Mouse (Mus musculus) heart, postnatal 25 days (tissue): Measurements from ENCODE around the gene Sod1. TPM values are rescaled to one million over a fixed set of nuclear protein-coding genes. Genes with fewer than 3 reads are reported as not detected.
"Not testable (repeated sequence)": the region's sequence is repeated elsewhere in the genome, so short reads cannot be mapped to it uniquely, and the experiment has no call there.

Experiments
- DNase-seq: peaks from one replicate; pipeline ENCODE4 v3.0.0; 2022; ENCODE audit warnings: low spot score
- intact Hi-C: fragments of 180-260 bp; cut with DNase I; formaldehyde crosslinking; loops from one replicate; pipeline ENCODE4 v1.15.1; 2025
- total RNA-seq, 2 experiments: library from RNA; stranded (reverse); gene quantifications; 2 replicates each; pipeline ENCODE4 v1.2.3; 2021

Gene Sod1
- total RNA-seq, 2 experiments from 2014 or later = 445 to 458 TPM

GRCm38 (mm10) chr16:90242426-90243304 is 22.1 kb downstream of the Sod1 start:
- DNase-seq = no peak
- intact Hi-C loops = no loop called here

- intact Hi-C loops = no loop called here
- no peak for DNase-seq
These were observed 29.5 kb downstream of the Sod1 start for GRCm38 (mm10) chr16:90250099-90250498.

DNA sequence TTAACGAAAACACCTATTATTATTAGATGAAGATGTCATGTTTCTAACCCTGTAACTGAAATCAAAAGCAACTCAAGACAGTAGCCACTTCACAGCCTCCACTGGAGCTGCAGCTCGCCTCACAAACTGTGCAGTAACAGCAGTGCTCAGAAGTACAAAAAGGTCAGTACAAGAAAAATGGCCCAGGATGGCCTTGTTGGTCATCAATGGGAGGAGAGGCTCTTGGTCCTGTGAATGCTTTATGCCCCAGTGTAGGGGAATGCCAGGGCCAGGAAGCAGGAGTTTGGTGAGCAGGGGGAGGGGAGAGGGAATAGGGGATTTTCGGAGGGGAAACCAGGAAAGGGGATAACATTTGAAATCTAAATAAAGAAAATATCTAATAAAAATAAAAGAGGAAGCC is 30.7 kb downstream of the Sod1 start:
- intact Hi-C loops, DNase-seq: not testable (repeated sequence)

GRCm38 (mm10) chr16:90252521-90252920 is 32.0 kb downstream of the Sod1 start:
- intact Hi-C loops = no loop called here
- DNase-seq = no peak

DNA sequence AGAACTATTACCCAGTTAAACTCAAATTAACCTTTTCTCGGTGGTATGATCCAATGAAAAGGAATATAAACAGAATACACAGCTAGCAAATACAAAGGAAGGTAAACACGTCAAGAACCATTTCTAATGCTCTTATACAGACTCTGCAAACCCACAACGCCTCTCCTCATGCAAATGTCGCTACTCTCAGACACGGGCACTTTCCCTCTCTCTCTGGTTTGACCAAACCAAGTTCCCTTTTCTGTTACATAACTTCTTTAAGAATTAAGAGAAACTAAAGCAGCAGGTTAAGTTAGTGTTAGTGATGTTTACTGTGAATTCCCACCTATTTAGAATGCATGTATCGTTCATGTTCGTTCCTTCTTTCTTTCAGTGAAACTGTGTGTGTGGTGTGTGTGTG is 38.4 kb downstream of the Sod1 start:
- no peak for DNase-seq
- intact Hi-C loops = no loop called here

DNA sequence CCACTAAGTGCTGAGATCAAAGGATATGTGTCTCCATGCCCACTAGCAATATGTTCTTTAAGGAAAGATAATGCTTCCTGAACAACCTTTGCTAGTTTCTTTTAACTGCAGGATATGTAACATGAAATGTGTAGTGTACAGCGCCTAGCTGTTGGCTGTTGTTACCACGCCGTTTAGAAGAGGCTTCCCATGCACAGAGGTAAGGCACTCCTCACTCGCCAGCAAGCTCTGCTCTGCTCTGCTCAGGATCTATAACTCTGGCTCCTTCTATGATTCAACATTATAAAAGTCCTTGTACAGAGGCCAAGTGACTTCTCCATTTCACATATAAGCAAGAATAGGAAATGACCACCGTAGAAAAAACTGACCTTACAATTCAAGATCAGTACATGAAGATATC is 39.1 kb downstream of the Sod1 start:
- intact Hi-C loops = no loop called here
- DNase-seq = no peak

- DNase-seq = no peak
- intact Hi-C loops = no loop called here
These were observed 39.5 kb downstream of the Sod1 start for GRCm38 (mm10) chr16:90260097-90260496.

DNA sequence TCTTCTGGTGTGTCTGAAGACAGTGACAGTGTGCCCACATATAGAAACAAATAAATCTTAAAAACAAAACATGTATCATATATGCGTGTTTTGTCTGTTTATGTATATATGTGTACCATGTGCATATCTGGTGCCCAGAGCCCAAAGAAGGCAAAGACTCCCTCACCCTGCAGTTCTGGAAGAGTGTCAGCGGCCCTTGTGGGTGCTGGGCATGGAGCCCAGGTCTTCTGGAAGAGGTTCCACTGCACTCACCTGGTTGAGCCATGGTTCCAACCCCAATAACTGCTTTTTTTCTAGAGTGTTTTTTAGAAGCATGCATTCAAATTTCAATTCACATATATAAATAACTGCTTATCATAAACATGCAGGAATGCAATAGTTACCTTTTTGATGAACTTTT is 41.2 kb downstream of the Sod1 start:
- intact Hi-C loops = no loop called here
- no peak for DNase-seq

DNA sequence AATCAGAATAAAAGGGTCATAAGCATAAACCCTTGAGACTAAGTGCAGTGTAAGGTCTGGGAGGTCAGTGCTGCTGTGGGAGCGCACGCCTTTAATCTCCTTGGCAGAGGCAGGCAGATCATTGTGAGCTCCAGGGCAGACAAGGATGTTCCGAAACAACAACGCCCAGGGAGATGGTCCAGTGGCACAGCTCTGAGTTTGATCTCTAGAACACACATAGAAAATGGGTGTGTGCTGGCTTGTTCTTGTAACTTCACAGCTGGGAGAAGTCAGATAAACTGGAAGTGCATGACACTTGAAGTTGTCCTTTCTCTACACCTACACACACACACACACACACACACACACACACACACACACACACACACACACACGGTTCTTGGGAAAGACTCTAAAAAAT is 43.5 kb downstream of the Sod1 start:
- intact Hi-C loops = no loop called here
- DNase-seq = no peak

DNA sequence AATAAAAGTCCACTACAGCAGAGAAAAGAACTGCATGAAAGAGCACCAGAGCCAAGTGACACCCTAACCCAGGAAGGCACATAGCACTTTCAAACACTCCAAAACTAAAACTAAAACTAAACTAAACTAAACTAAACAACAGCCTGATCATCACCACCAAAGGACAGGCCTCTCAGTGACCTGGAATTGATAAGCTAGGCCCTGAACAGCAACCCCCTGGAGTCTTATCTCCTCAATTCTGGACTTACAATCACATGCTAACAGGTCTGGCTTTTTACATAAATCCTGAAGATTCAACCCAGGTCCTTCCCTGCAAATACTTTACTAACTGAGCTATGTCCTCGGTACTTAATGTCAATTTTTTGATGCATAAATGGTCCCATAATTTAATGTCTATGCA is 44.6 kb downstream of the Sod1 start:
- no peak for DNase-seq
- intact Hi-C loops = no loop called here

GRCm38 (mm10) chr16:90266581-90266980 is 46.0 kb downstream of the Sod1 start:
- DNase-seq = no peak
- intact Hi-C loops = no loop called here

- intact Hi-C loops = no loop called here
- no peak for DNase-seq
These were observed 55.0 kb downstream of the Sod1 start for GRCm38 (mm10) chr16:90275521-90275920.

Other genes with a start within 250 kb of the Sod1 start
- 1 to 10 TPM; 6.7 to 7.8 TPM for gene Tiam1, start 77.0 kb upstream of the Sod1 start, total RNA-seq
- gene Scaf4, start 63.7 kb downstream of the Sod1 start, total RNA-seq = 10 to 100 TPM; 17.5 to 21.8 TPM
- 1 to 10 TPM in 1 of 2 experiments, under 1 TPM in 1; 0.50 to 1.1 TPM for gene Hunk, start 165.3 kb downstream of the Sod1 start, total RNA-seq